Mouse (Mus musculus) c-Kit-negative CD71-positive TER-119-positive erythroid progenitor cells, embryonic 14.5 days (primary cell): ENCODE data around the gene Aqp7.

Experiments used
- DNase-seq: peaks from one replicate; pipeline ENCODE4 v3.0.0-alpha.2; 2013; ENCODE audit warnings: low read depth, low spot score

Aqp7 gene

DNA sequence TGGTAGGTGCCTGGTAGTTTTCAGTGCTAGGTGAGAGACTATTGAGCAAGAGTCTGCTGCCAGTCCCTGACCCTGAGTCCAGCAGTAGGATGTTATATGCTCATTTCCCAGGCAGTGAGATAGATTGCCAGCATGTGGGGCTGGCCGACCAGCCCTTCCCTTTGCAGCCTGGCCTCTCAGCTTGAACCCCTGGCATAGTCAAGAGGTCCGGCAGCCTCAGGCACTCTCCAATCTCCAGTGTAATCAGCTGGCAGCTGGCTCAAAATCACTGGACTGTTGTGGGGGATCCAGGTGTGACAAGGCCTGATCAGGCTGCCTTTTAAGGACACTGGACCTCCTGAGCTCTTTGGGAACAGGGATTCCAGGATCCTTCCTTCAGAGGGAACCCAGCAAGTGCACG, 15.4 kb upstream of the Aqp7 start:
- no peak for DNase-seq

DNA sequence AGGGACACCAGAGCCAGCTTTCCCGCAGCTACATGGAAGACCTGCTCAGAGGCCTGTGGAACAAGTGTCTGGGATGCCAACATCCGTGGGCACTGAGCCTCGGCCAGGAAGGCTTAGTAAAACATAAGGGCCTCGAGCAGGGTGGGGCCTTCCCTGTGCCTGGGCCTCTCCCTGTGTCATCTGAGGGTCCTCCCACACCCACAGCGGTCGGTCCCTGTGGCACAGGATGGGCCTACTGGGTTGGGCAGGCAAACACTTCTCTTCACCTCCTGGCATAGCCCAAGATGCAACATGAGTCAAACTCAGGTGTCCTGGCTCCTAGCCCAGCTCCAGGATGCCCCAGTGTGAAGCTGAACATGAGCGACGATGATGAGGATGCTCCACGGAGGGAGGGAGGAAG, 9.4 kb upstream of the Aqp7 start:
- no peak for DNase-seq

DNA sequence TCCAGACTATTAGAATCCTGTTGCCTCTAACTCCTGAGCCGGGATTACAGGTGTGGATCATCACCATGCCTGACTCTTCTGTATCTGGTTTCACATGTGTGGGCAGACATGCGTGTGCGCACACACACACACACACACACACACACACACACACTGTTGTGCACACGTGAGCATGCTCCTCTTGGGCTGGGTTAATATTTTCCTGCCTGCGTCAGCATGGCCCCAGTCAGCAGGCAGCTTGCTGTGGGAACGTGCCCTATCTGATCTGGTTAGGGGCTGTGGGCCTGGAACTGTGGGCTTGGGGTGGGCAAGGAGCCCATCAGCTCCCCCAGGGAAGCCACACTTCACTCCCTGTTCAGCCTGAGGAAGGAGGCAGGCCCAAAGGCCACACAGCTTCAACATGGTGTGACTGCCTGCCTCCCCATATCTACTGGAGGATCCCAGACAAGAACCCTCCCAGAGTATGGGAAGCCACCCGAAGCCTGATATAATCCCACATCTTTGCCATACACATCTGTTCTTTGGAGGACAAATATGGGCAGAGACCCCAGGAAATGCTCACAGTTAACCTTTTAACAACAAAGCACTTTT, 8.9 kb upstream of the Aqp7 start:
- DNase-seq, result no peak

DNA sequence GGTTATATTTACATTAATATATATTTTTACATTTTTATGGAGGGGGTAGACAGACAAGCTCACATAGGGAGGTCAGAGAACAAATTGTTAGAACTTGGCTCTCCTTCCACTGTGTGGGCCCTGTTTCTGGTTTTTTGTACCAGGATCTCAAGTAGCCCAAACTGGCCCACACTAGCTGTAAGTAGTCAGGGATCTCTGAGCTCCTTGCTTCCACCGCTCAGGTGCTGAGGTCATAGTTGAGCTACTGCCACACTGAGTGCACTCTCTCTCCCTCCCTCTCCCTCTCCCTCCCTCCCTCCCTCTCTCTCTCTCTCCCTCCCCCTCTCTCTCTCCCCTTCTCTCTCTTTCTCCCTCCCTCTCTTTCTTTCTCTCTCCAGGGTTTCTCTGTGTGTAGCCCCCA, 8.3 kb upstream of the Aqp7 start:
- DNase-seq, result no peak

DNA sequence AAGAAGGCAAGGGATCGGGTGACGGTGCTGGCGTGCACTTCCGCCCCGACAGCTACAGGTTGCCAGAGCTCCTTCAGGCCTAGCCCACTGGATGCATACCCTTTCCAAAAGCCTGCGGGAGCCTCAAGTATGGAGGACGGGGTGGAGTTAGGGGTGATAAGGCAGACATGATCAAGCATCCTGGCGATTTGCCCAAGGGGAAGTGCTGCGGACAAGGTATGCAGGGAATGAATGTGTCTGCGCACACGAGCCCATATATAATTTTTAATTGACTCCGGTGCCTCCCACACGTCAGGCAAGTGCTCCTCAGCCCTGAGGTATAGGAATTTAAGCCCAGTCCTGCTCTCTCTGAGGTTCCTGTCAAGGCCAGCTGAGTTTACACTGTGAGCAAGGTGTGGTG, 7.2 kb upstream of the Aqp7 start:
- no peak for DNase-seq

DNA sequence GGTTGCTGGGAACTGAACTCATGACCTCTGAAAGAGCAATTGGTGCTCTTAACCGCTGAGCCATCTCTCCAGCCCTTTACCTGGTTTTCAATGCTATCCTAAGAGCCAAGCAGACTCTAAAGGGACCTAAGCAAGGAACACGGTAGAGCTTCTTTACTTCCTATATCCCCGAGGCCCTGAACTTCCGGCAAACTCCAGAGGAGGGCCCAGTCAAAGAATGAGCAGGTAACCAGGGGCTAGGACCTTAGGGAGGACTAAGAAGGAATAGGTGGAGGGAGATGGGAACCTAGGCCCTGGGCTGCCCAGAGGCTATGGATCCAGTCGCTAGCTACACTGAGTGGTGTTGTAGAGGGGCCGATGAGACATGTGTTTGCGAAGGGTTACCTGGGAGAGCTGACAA, 3.8 kb upstream of the Aqp7 start:
- DNase-seq, result no peak

DNA sequence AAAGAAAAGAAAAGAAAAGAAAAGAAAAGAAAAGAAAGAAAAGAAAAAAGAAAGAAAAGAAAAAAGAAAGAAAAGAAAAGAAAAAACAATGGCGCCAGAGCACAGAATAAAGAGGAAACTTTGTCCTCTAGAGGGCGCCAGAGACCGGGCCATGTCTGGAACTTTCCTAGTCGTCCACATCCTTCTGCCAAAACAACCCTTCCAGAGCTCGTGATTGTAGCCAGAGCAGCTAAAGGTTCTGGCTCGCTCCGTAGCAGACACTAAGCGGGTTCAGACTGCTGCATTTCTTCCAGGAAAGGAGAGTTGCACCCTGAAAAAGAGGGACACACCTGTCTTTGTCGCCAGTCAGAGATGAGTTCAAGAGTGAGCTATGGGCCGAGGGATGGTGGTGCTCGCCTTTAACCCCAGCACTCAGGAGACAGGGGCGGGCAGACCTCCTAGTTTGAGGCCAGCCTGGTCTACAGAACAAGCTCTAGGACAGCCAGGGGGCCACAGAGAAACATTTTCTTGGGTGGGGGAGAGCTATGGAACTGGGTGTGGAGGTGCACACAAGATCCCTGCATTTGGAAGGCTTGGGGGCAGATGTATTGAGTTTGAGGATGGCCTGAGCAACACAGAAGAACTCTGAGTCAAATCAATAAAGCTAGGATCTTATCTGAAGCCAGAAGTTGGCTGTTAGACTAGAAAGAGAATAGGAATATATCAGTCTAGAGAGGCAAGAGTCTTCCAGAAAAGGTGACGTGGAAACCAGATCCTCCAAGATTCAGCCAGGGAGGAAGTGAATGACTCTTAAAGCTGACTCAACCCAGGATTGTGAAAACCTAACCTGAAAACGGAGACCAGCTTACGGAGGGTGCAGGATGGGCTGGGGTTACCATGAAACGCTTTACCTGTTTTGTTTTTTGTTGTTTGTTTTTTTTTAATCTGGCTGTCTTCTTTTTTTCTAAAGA, 3.1 kb upstream of the Aqp7 start:
- DNase-seq, result peak; percentile 83

DNA sequence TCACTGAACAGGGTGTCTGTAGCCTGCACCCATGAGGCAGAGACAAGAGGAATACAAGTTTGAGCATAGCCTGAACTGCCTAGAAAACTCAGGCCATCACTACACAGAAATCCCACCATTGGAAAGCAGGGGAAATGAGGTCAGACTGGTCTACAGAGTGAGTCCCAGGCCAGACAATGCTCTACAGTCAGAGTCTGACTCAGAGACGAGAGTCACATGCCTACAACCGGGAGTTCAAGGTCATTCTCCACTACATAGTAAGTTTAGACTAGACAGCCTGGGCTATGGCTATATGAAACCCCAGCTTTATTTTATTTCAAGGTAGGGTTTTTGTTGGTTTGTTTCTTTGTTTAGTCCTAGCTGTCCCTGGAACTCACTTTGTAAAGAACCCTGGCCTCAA, 987 bp upstream of the Aqp7 start:
- no peak for DNase-seq

DNA sequence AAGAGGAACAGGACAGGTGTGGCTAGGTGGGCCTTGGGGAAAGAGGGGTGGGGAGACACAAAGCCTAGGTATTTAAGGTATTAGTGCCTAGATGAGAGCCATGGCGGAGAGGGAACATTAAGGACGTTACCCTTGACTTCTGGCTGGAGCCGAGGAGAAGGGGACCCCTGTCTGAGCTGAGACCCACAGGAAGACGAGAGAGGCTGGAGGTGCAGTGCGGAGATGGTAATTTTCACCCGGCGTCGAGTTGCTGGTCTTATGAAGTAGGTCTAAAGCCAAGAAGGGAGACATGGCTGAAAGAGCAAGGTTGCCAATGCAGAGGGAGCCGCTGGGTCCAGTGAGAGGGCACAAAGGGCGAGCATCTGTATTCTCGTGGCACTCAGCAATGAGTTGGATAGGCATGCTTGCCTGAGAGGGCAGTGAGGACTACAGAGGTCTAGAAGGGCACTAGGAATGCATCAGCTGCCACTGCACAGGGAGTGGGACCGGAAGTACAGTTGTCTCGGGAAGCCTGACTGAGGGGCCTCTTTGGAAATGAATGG, 1.6 kb downstream of the Aqp7 start:
- no peak for DNase-seq

DNA sequence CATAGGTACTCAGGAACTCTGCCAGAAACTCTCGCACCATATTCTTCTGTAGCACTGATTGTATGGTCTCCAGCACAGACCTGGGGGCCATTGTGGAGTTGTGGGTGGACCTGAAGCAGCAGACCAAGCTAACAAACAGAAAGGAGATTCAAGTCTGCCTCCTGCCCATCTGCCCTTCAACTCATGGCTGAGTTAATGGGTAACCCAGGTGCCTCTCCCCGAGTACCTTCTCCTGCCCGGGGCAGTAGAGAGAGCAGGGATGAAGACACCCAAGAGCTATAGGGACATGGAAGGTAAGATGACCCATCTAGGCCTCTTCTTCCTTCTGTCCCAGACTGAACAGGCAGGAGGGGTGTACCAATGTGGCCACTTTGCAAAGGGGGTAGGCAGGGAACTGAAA, 2.7 kb downstream of the Aqp7 start:
- DNase-seq, result no peak

DNA sequence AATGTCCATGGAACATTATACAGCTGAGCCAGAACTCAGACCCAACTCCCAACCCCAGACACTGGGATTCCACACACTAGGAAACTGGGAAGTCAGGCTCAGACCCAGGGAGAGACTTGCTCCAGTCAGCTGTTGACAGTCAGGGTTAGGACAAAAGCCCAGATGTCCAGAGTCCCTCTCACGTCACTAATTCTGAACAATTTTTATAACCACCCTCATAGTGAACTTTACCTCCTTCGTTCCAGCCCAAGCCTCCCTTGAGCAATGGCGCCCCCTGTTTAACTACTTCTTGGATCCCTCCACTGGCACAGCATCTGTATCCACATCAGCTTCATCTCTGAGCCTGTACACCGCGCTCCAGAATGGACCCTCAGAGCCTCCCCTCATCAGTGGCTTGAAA, 4.0 kb downstream of the Aqp7 start:
- DNase-seq, result no peak

DNA sequence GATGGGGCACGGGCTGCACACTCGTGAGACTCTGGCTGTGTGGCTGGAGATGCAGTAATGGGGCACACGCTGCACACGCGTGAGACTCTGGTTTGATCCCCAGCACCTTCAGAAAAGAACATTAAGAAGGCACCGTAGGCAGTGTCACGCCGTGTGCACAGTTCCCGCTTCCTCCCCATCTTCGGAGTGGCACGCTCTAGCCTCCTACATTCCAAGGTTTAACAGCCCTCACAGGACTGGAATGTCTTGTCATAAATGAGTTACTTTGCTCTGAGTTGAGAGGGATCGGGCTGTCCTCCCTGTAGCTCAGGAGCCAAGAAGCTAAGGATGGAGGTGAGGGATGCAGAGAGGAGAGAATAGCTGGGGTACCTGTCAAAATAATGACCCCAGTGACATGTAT, 5.1 kb downstream of the Aqp7 start:
- DNase-seq, result no peak

DNA sequence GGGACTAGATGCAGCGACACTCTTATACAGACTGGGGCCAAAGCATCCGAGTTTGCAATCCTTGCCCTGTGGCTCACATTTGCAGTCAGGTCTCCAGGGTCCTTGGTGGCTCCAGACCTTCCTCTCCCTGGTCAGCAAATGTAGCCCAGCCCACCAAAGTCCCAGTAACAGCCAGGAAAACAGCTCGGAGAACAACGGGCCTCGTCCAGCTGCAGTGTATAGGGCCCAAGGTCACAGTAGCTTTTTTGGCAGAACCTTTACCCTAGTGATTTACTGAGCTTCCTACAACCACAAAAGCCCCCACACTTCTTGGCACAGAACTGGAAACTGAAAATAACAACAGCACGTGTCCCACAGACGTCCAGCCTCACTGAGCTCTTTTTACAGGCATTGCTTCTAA, 7.0 kb downstream of the Aqp7 start:
- no peak for DNase-seq

DNA sequence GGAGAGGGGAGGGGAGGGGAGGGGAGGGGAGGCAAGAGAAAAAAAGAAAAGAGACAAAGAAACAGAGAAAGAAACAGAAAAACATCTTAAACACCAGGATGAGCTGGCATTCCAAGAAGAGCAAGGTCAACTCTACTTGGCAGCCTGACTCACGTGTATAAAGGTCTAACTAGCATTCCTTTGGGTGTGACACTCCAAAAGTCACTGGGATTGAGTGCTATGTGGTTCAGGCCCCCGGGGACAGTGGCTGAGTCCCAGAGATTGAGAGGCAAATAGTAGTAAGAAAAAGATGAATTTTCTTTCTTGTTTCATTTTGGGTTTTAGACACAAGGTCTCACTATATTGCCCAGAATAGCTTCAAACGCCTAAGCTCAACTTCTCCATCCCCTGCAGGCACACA, 10.0 kb downstream of the Aqp7 start:
- DNase-seq, result no peak

DNA sequence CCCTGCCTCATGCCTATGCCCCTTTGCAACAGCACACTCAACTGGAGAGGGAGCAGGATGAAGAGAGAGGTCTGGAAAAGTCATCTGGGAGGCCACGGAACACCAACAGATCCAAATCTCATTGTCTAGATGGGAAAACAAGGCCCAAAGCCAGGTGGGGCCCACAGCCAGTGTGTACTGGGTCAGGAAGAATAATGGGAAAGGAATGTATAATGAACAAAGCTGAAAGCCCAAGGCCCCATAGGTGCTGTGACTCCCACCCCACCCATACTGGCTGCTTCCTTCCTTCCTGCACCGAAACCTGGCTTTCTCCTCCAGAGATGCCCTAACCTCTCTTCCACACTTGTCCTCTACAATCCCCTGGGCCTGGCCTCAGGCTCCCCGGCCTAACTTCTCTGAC, 16.7 kb downstream of the Aqp7 start:
- DNase-seq, result no peak

DNA sequence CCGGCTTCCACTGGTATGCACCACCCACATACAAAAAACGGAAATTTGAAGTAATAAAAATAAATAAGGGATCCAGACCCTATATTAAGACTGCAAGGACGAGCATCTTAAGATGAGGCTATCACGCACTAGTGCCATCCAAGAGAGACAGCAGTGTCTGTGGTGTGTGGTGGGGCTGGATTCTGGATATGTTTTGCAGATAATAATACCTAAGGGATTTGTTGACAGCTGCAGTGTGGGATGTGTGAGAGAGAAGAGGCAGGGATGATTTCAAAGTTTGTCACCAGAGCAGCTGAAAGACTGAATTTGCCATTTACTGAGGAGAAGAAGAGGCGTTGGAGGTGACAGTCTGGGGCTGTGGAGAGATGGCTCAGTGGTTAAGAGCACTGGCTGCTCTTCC, 18.6 kb downstream of the Aqp7 start:
- DNase-seq, result no peak

DNA sequence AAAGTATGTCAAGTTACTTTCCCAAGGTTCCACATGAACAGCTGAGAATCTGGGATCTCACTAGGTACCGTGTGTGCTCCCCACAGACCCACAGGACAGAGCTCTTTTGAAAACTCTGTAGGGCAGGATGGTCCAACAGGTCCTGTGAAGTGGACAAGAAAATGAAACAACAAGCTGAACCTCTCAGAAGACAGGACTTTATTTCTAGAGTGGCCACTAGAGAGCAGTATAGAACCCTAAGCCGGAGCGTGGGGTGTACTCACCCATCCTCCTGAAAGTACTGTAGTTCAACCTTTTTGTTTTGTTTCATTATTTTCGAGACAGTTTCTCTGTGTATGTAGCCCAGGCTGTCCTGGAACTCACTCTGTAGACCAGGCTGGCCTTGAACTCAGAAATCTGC, 19.7 kb downstream of the Aqp7 start:
- DNase-seq, result peak; percentile 32

DNA sequence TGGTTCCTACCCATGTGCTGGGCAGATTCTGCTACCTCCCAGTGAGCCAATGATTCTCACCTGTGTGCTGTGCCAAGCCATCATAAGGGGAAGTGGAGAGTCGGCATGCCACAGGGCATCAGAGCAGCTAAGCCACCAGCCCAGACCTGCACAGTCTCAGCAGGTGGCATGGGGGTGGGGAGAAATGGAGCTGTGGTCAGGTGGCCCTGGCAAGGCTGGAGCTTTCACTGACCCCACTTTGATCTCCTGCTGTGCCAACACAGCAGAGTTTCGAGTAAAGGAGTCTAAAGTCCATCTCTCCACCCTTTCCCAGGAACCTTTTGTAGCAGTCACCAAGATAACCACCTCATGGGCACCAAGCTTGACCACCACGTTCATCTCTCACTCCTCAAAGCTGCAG, 20.1 kb downstream of the Aqp7 start:
- DNase-seq, result no peak

DNA sequence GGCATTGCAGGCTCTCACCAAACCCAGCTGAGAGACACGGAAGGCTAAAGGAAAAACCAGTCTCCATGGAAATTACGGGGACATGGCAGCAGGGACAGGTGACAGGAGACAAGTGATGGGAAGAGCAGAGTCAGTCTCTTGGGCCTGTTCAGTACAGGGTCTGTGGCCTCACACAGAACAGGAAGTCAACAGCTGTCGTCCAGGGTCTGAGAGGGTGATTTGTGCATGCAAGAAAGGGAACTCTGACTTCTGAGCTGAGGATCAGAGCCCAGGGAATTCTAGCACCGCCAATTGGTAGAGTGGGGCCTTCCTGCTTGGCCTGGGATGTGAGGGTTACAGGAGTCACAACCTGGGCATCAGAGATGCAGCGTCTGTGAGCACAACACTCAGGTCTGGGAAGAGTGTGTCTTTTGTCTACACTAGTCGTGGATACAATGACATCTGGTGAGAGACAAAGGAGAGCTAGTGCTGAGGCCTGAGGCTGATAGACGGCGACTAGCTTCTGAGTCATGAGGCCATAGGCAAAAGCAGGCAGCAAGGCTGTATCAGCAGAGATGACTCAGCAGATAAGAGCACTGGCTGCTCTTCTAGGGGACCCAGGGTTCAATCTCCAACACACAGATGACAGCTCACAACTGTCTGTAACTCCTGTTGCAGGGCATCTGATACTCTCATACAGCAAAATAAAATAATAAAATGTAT, 21.7 kb downstream of the Aqp7 start:
- DNase-seq, result peak; percentile 29

DNA sequence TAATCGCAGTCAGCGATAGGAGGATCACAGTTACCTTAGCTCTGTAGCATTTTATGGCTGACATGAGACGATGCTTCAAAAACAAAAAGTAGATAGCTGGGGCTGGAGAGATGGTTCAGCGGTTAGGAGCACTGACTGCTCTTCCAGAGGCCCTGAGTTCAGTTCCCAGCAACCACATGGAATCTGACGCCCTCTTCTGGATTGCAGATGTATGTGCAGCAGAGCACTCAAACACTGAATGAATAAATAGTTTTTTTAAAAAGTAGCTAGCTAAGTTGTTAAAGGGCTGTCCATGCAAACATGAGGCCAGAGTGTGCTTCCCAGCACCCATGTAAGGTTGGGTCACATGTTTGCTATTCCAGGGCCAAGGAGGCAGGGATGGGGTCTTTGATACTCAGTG, 26.8 kb downstream of the Aqp7 start:
- no peak for DNase-seq

DNA sequence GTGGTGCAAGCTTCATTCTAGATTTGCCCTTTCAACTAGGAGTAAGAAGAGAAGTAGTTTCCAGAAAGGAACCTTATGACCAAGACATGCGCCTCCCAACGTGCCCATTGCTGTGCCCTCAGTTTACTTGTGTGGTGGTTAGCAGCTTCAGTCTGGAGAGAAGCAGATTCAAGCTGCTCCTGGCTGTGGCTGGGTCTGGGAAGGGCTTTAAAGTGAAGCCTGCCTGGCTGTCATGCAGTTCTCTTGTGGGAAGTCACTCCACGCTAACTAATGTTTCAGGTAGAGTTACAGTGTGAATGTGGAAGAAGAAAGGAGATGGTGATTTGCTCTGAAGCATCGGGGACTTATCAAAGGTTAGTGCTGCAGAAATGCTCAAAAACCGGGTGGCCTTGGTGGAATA, 32.1 kb downstream of the Aqp7 start:
- DNase-seq, result no peak

DNA sequence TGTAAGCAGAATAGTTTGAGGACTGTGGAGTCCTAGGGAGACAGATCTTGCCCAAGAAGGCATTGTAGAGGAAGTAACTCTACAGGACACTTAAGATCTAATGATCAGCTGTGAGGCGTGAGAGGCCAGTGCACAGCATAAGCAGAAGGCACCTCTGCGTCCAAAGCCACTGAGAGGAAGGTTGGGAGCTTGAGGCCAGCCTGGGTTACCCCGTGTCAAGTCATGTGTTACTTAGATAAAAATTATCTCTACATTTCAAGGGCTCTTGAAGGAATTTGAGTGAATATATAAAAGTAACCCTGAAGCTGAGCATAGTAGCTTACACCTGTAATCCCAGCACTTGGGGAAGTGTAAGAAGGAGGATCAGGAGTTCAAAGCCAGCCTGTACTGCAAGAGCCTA, 34.6 kb downstream of the Aqp7 start:
- DNase-seq, result no peak
